In the genomic region with DNA sequence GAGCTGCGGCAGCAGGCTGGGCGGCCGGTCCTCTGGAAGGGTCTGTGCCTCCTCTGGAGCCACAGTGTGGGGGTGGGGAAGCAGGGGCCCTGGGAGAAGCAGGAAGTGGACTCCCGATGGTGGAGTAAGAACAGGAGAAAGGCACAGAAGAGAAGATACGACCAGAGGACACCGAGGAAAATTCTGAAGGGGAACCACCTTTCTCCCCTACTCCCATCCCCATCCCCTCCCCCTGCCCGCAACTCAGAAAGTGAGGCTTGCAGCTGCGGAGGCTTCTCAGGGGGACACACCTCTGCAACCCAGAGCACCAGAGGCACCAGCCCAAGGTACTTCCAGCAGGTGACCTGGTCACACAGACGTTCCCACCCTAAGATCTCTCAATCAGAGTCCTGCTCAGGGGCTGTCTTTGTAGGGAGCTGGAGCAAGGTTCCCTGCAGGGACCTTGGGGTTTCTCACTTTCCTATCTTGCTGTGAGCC, we compare ENCODE assay signal across 8 mouse cellular contexts. TPM values are rescaled to one million over a fixed set of nuclear protein-coding genes. Genes with fewer than 3 reads are reported as not detected.
DNase-seq lines count a peak whose midpoint lies in the region; ATAC-seq and TF ChIP-seq lines count a peak whose summit lies in the region.

No protein-coding gene starts in this region.

- peak overlapping the region; percentile 55 for H3K4me2 ChIP-seq in limb, embryonic 11.5 days (ENCODE audit: low read depth, severe bottlenecking)
- H3K4me2 ChIP-seq in midbrain, embryonic 16.5 days (ENCODE audit: low read length): peak overlapping the region; percentile 61

- peak overlapping the region; percentile 74 for H3K9ac ChIP-seq in ES-Bruce4 (ENCODE audit: low read depth, poor library complexity, severe bottlenecking)
- H3K9ac ChIP-seq in limb, embryonic 11.5 days (ENCODE audit: low read length): peak overlapping the region; percentile 58
- H3K9ac ChIP-seq in midbrain, embryonic 16.5 days (ENCODE audit: low read depth, low read length): peak overlapping the region; percentile 50

- peak; percentile 81; the same call in 1 of the 2 replicates for ATAC-seq in limb, embryonic 11.5 days (ENCODE audit: insufficient number of reproducible peaks, low FRiP score, low TSS enrichment, low read depth)
- no peak; the same call in 1 of the 2 replicates for ATAC-seq in midbrain, embryonic 16.5 days

- H3K27me3 ChIP-seq in ES-Bruce4 (ENCODE audit: control insufficient read depth, insufficient read depth, low read length, poor library complexity, severe bottlenecking): no peaks in the 10 kb centered on the region
- no peaks in the 10 kb centered on the region for H3K27me3 ChIP-seq in limb, embryonic 11.5 days (ENCODE audit: control insufficient read depth, insufficient read depth, low read length)
- peaks cover 6% of the 10 kb centered on the region; the same call in 1 of the 2 replicates for H3K27me3 ChIP-seq in midbrain, embryonic 16.5 days (ENCODE audit: control insufficient read depth, insufficient read depth, low read depth, low read length)

- WGBS in limb, embryonic 11.5 days: 0% methylated on average over 9 of the region's 9 CpGs
- WGBS in midbrain, embryonic 16.5 days: 3% methylated on average over 9 of the region's 9 CpGs

- 0 out of 2 replicates have a peak, but pooled peaks have one; percentile 58 for TF ChIP-seq EP300 in ES-Bruce4 (IDR thresholded peaks at IDR 0.05; ENCODE audit: insufficient read depth, low read depth, low read length)

- H3K9me3 ChIP-seq in ES-Bruce4 (replicated peaks; ENCODE audit: control insufficient read depth, insufficient read depth, low read length, poor library complexity, severe bottlenecking): no peaks in the 10 kb centered on the region
- H3K9me3 ChIP-seq in limb, embryonic 11.5 days (ENCODE audit: control insufficient read depth, low read length): no peaks in the 10 kb centered on the region
- no peaks in the 10 kb centered on the region for H3K9me3 ChIP-seq in midbrain, embryonic 16.5 days (replicated peaks; ENCODE audit: control insufficient read depth, low read length, poor library complexity, severe bottlenecking)

- H3K36me3 ChIP-seq in ES-Bruce4 (ENCODE audit: control insufficient read depth, insufficient read depth, low read length, poor library complexity, severe bottlenecking): no peaks in the 10 kb centered on the region
- H3K36me3 ChIP-seq in limb, embryonic 11.5 days (ENCODE audit: control insufficient read depth, insufficient read depth, low read length): no peaks in the 10 kb centered on the region
- no peaks in the 10 kb centered on the region for H3K36me3 ChIP-seq in midbrain, embryonic 16.5 days (ENCODE audit: control insufficient read depth, insufficient read depth, low read length)

- DNase-seq in adrenal gland, postnatal 10 days: peak; percentile 59
- no peak for DNase-seq in adrenal gland, postnatal 4 days (ENCODE audit: low spot score in 2 of 2)
- DNase-seq in forelimb bud, embryonic 11.5 days (ENCODE audit: low read depth, low spot score): peak; percentile 51
- peak; percentile 80 for DNase-seq in limb, embryonic 11.5 days (ENCODE audit: low spot score)
- no peak for DNase-seq in natural killer cell, adult 2 months (ENCODE audit: low spot score in 2 of 2)
- no peak for DNase-seq in urinary bladder, postnatal 4 days (ENCODE audit: low spot score in 2 of 2)

- H3K4me3 ChIP-seq in ES-Bruce4 (ENCODE audit: low read depth, low read length): peak overlapping the region; percentile 68
- H3K4me3 ChIP-seq in limb, embryonic 11.5 days (ENCODE audit: low read depth, low read length): peak overlapping the region; percentile 21
- peak overlapping the region; percentile 28 for H3K4me3 ChIP-seq in midbrain, embryonic 16.5 days (ENCODE audit: low read depth, low read length)

- TF ChIP-seq POLR2A in ES-Bruce4 (IDR thresholded peaks at IDR 0.05; ENCODE audit: insufficient read depth, low read length): no peak

- H3K4me1 ChIP-seq in ES-Bruce4 (ENCODE audit: control insufficient read depth, insufficient read depth, low read length): peaks cover 6% of the 10 kb centered on the region
- H3K4me1 ChIP-seq in limb, embryonic 11.5 days (ENCODE audit: control insufficient read depth, insufficient read depth, low read length): peaks cover 6% of the 10 kb centered on the region; the same call in 1 of the 2 replicates
- peaks cover 4% of the 10 kb centered on the region for H3K4me1 ChIP-seq in midbrain, embryonic 16.5 days (ENCODE audit: control insufficient read depth, insufficient read depth, low read length)

- TF ChIP-seq CTCF in ES-Bruce4 (IDR thresholded peaks at IDR 0.05; ENCODE audit: low read depth, low read length): no peak

- peak overlapping the region; percentile 98 for H3K27ac ChIP-seq in ES-Bruce4 (ENCODE audit: insufficient read depth, low read length)
- H3K27ac ChIP-seq in limb, embryonic 11.5 days (replicated peaks; ENCODE audit: low read depth, low read length): 0 out of 2 replicates have a peak overlapping the region, but pooled peaks have one; percentile 30
- no peak overlapping the region for H3K27ac ChIP-seq in midbrain, embryonic 16.5 days (ENCODE audit: low read length)

RNA-seq across cellular contexts. Expression of gene Eif4a2, which starts 7.1 kb away (rescaled TPM):
- 100 to 1,000 TPM; 295 to 433 TPM for total RNA-seq in adrenal gland, postnatal 10 days (2021)
- 100 to 1,000 TPM; 482 to 508 TPM for total RNA-seq in adrenal gland, postnatal 4 days (2021)
- 967 and 1,069 TPM in 2 replicates for polyA plus RNA-seq in ES-Bruce4 (2011; ENCODE audit: insufficient read depth, insufficient read length, low read depth, missing spikeins)
- polyA plus RNA-seq in limb, embryonic 11.5 days (2014; fragmentation: Nextera tagmentation; extraction: Ambion mirVana): 228 and 233 TPM in 2 replicates
- 364 and 366 TPM in 2 replicates for polyA plus RNA-seq in midbrain, embryonic 16.5 days (2015; fragmentation: Nextera tagmentation; extraction: Ambion mirVana)

RNA-seq across cellular contexts. Expression of gene Rfc4, which starts 27.4 kb away (rescaled TPM):
- total RNA-seq in adrenal gland, postnatal 10 days (2021): 10 to 100 TPM; 14.3 to 17.1 TPM
- total RNA-seq in adrenal gland, postnatal 4 days (2021): 10 to 100 TPM; 24.2 to 25.5 TPM
- 71.2 and 73.8 TPM in 2 replicates for polyA plus RNA-seq in ES-Bruce4 (2011; ENCODE audit: insufficient read depth, insufficient read length, low read depth, missing spikeins)
- 203 and 210 TPM in 2 replicates for polyA plus RNA-seq in limb, embryonic 11.5 days (2014; fragmentation: Nextera tagmentation; extraction: Ambion mirVana)
- polyA plus RNA-seq in midbrain, embryonic 16.5 days (2015; fragmentation: Nextera tagmentation; extraction: Ambion mirVana): 36.0 and 37.1 TPM in 2 replicates

RNA-seq across cellular contexts. Expression of gene Kng1, which starts 42.5 kb away (rescaled TPM):
- total RNA-seq in adrenal gland, postnatal 10 days (2021): 100 to 1,000 TPM; 216 to 507 TPM
- total RNA-seq in adrenal gland, postnatal 4 days (2021): 100 to 1,000 TPM in 1 of 2 experiments, 10 to 100 TPM in 1; 10.7 to 386 TPM
- polyA plus RNA-seq in ES-Bruce4 (2011; ENCODE audit: insufficient read depth, insufficient read length, low read depth, missing spikeins): 1.1 TPM in 1 of 2 replicates, not detected in the other
- polyA plus RNA-seq in limb, embryonic 11.5 days (2014; fragmentation: Nextera tagmentation; extraction: Ambion mirVana): 0.33 TPM in 1 of 2 replicates, not detected in the other
- polyA plus RNA-seq in midbrain, embryonic 16.5 days (2015; fragmentation: Nextera tagmentation; extraction: Ambion mirVana): not detected in 2 replicates

RNA-seq across cellular contexts. Expression of gene Adipoq, which starts 46.2 kb away (rescaled TPM):
- 100 to 1,000 TPM; 387 to 442 TPM for total RNA-seq in adrenal gland, postnatal 10 days (2021)
- 100 to 1,000 TPM; 119 to 145 TPM for total RNA-seq in adrenal gland, postnatal 4 days (2021)
- not detected in 2 replicates for polyA plus RNA-seq in ES-Bruce4 (2011; ENCODE audit: insufficient read depth, insufficient read length, low read depth, missing spikeins)
- not detected in 2 replicates for polyA plus RNA-seq in limb, embryonic 11.5 days (2014; fragmentation: Nextera tagmentation; extraction: Ambion mirVana)
- polyA plus RNA-seq in midbrain, embryonic 16.5 days (2015; fragmentation: Nextera tagmentation; extraction: Ambion mirVana): not detected in 2 replicates

Comparison
In these comparisons a context has a peak if more than half of its experiments do, and no peak if none do; other contexts are left out.
1. DNase-seq: peak in adrenal gland, postnatal 10 days (single experiment), forelimb bud, embryonic 11.5 days (single experiment) and limb, embryonic 11.5 days (single experiment); none in adrenal gland, postnatal 4 days (0 of 2), natural killer cell, adult 2 months (0 of 2) and urinary bladder, postnatal 4 days (0 of 2).
2. Peak in every context shown above with its lines, with median percentiles within 50 percentile points of each other: H3K4me3 ChIP-seq and H3K9ac ChIP-seq.